Mouse (Mus musculus): ENCODE measurements at regions not wholly inside any gene's neighbourhood (a gene's known extent, or its start where the extent isn't known, plus 50 kb on each side); places are given as distances from the start of the nearest gene placed in this dataset.

GRCm38 (mm10) chr3:63542638-63543408 is 59.1 kb upstream of the Gm34302 start:
- Histone ChIP-seq H3K4me3 (replicated peaks) (no peak overlapping the region), H3K27ac (no peak overlapping the region), H3K36me3 (no peaks in the 10 kb centered on the region), H3K27me3 (no peaks in the 10 kb centered on the region), H3K4me1 (replicated peaks) (no peaks in the 10 kb centered on the region), H3K9me3 (replicated peaks) (no peaks in the 10 kb centered on the region), H3K4me2 (no peak overlapping the region), H3K9ac (no peak overlapping the region)
- no peak for ATAC-seq (ENCODE audit: low read depth)
- 48% methylated on average over 4 of the region's 4 CpGs for WGBS (ENCODE audit: insufficient replicate concordance)
- DNase-seq, result no peak

DNA sequence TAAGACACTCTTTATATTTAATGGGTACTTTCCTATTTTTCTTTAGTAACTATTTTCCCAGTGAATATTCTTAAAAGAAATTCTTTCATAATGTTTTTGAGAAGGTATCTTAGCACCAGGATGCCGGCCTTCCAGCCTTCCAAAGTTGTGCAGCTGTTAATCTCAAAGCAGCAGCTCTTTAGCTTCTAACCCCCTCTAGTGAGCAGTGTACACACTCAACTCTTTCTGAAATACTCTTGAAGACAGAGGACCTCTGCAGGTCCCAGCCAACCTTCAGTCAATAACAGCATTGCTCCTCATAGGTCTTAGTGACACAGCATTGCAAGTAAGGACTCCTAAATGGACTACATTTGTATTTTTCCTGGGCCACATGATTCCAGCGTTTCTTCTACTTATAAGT is 55.2 kb upstream of the Gm34302 start:
- no peaks in the 10 kb centered on the region for H3K9me3 ChIP-seq (replicated peaks)
- no peaks in the 10 kb centered on the region for H3K36me3 ChIP-seq
- H3K27me3 ChIP-seq, result no peaks in the 10 kb centered on the region
- no peak overlapping the region for H3K9ac ChIP-seq
- no peaks in the 10 kb centered on the region for H3K4me1 ChIP-seq (replicated peaks)
- no peak overlapping the region for H3K27ac ChIP-seq
- no peak overlapping the region for H3K4me3 ChIP-seq (replicated peaks)
- 50% methylated on average over 2 of the region's 2 CpGs for WGBS (ENCODE audit: insufficient replicate concordance)
- H3K4me2 ChIP-seq, result no peak overlapping the region
- DNase-seq, result no peak
- no peak for ATAC-seq (ENCODE audit: low read depth)

DNA sequence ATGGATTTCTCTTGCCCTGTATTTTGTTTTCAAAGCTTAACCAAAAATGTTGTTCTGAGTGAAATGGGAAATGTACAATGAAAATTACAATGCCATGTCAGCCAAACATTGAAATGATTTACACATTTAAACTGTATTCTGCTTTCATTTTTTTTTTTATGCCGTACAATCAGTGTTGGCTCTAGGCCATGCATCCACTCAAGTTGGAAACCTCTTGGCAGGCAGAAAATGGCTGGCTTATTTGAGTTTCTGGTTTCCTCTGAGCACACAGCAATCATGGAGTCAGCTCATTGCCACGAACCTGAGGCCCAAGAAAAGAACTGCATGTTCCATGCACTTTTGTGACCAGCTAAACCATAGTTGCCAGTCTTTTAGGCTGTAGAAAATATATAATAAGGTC is 50.5 kb upstream of the Gm34302 start:
- Histone ChIP-seq H3K9me3 (replicated peaks) (no peaks in the 10 kb centered on the region), H3K9ac (no peak overlapping the region), H3K4me1 (replicated peaks) (no peaks in the 10 kb centered on the region), H3K4me3 (replicated peaks) (no peak overlapping the region), H3K27ac (no peak overlapping the region), H3K4me2 (no peak overlapping the region), H3K36me3 (no peaks in the 10 kb centered on the region), H3K27me3 (no peaks in the 10 kb centered on the region)
- ATAC-seq (ENCODE audit: low read depth) (no peak), DNase-seq (no peak)
- WGBS (ENCODE audit: insufficient replicate concordance), result 52% methylated on average over 2 of the region's 2 CpGs
